Mouse (Mus musculus): ENCODE results near the gene Asf1b. TPM values are rescaled to one million over a fixed set of nuclear protein-coding genes. Genes with fewer than 3 reads are reported as not detected.

The Asf1b gene
- polyA plus RNA-seq, 1 experiment, result 3.6 TPM

GRCm38 (mm10) chr8:83916015-83916414 is 39.3 kb upstream of the Asf1b start:
- Histone ChIP-seq H3K36me3 (ENCODE audit: control insufficient read depth, insufficient read depth, low read length) (no peaks in the 10 kb centered on the region), H3K4me3 (ENCODE audit: insufficient read depth, low read depth, low read length) (no peak overlapping the region), H3K27ac (ENCODE audit: insufficient read depth, low read depth, low read length) (no peak overlapping the region), H3K4me1 (ENCODE audit: control insufficient read depth, insufficient read depth, low read length) (no peaks in the 10 kb centered on the region), H3K27me3 (replicated peaks; ENCODE audit: control insufficient read depth, insufficient read depth, low read length) (no peaks in the 10 kb centered on the region)
- no peak for DNase-seq
- TF ChIP-seq CTCF (conservative IDR thresholded peaks at IDR 0.05; ENCODE audit: insufficient read depth, insufficient read length, low read depth, low read length), result no peak
- no peak for TF ChIP-seq POLR2A (IDR thresholded peaks at IDR 0.05; ENCODE audit: low read depth, low read length)
- WGBS, result 72% methylated on average over 5 of the region's 5 CpGs

GRCm38 (mm10) chr8:83917566-83917965 is 37.7 kb upstream of the Asf1b start:
- DNase-seq, result no peak
- no peak overlapping the region for H3K4me3 ChIP-seq (ENCODE audit: insufficient read depth, low read depth, low read length)
- no peaks in the 10 kb centered on the region for H3K4me1 ChIP-seq (ENCODE audit: control insufficient read depth, insufficient read depth, low read length)
- no peaks in the 10 kb centered on the region for H3K36me3 ChIP-seq (ENCODE audit: control insufficient read depth, insufficient read depth, low read length)
- H3K27ac ChIP-seq (ENCODE audit: insufficient read depth, low read depth, low read length), result no peak overlapping the region
- 79% methylated on average over 6 of the region's 6 CpGs for WGBS
- no peaks in the 10 kb centered on the region for H3K27me3 ChIP-seq (replicated peaks; ENCODE audit: control insufficient read depth, insufficient read depth, low read length)
- no peak for TF ChIP-seq CTCF (conservative IDR thresholded peaks at IDR 0.05; ENCODE audit: insufficient read depth, insufficient read length, low read depth, low read length)

GRCm38 (mm10) chr8:83921558-83921957 is 33.7 kb upstream of the Asf1b start:
- Histone ChIP-seq H3K4me1 (ENCODE audit: control insufficient read depth, insufficient read depth, low read length) (peaks cover 17% of the 10 kb centered on the region), H3K4me3 (ENCODE audit: insufficient read depth, low read depth, low read length) (no peak overlapping the region), H3K36me3 (ENCODE audit: control insufficient read depth, insufficient read depth, low read length) (no peaks in the 10 kb centered on the region), H3K27ac (ENCODE audit: insufficient read depth, low read depth, low read length) (no peak overlapping the region), H3K27me3 (replicated peaks; ENCODE audit: control insufficient read depth, insufficient read depth, low read length) (no peaks in the 10 kb centered on the region)
- 78% methylated on average over 3 of the region's 3 CpGs for WGBS
- DNase-seq, result peak; percentile 78
- no peak for TF ChIP-seq POLR2A (IDR thresholded peaks at IDR 0.05; ENCODE audit: low read depth, low read length)
- TF ChIP-seq CTCF (conservative IDR thresholded peaks at IDR 0.05; ENCODE audit: insufficient read depth, insufficient read length, low read depth, low read length), result peak; percentile 61

GRCm38 (mm10) chr8:83922727-83923126 is 32.6 kb upstream of the Asf1b start:
- WGBS, result 66% methylated on average over 8 of the region's 8 CpGs
- Histone ChIP-seq H3K4me1 (ENCODE audit: control insufficient read depth, insufficient read depth, low read length) (peaks cover 17% of the 10 kb centered on the region), H3K4me3 (ENCODE audit: insufficient read depth, low read depth, low read length) (no peak overlapping the region), H3K27me3 (replicated peaks; ENCODE audit: control insufficient read depth, insufficient read depth, low read length) (no peaks in the 10 kb centered on the region), H3K36me3 (ENCODE audit: control insufficient read depth, insufficient read depth, low read length) (no peaks in the 10 kb centered on the region), H3K27ac (ENCODE audit: insufficient read depth, low read depth, low read length) (peak overlapping the region; percentile 34; the same call in 1 of the 2 replicates)
- TF ChIP-seq CTCF (conservative IDR thresholded peaks at IDR 0.05; ENCODE audit: insufficient read depth, insufficient read length, low read depth, low read length) (no peak), POLR2A (IDR thresholded peaks at IDR 0.05; ENCODE audit: low read depth, low read length) (no peak)
- peak; percentile 59 for DNase-seq

GRCm38 (mm10) chr8:83924585-83924984 is 30.7 kb upstream of the Asf1b start:
- Histone ChIP-seq H3K4me1 (ENCODE audit: control insufficient read depth, insufficient read depth, low read length) (peaks cover 17% of the 10 kb centered on the region), H3K36me3 (ENCODE audit: control insufficient read depth, insufficient read depth, low read length) (no peaks in the 10 kb centered on the region), H3K27me3 (replicated peaks; ENCODE audit: control insufficient read depth, insufficient read depth, low read length) (no peaks in the 10 kb centered on the region), H3K27ac (ENCODE audit: insufficient read depth, low read depth, low read length) (peak overlapping the region; percentile 76), H3K4me3 (ENCODE audit: insufficient read depth, low read depth, low read length) (no peak overlapping the region)
- 73% methylated on average over 5 of the region's 5 CpGs for WGBS
- TF ChIP-seq CTCF (conservative IDR thresholded peaks at IDR 0.05; ENCODE audit: insufficient read depth, insufficient read length, low read depth, low read length) (no peak), POLR2A (IDR thresholded peaks at IDR 0.05; ENCODE audit: low read depth, low read length) (no peak)
- DNase-seq, result peak; percentile 81

GRCm38 (mm10) chr8:83926266-83926665 is 29.0 kb upstream of the Asf1b start:
- peak; percentile 31 for DNase-seq

GRCm38 (mm10) chr8:83934222-83934621 is 21.1 kb upstream of the Asf1b start:
- Histone ChIP-seq H3K27ac (ENCODE audit: insufficient read depth, low read depth, low read length) (no peak overlapping the region), H3K4me1 (ENCODE audit: control insufficient read depth, insufficient read depth, low read length) (no peaks in the 10 kb centered on the region), H3K36me3 (ENCODE audit: control insufficient read depth, insufficient read depth, low read length) (no peaks in the 10 kb centered on the region; the same call in 1 of the 2 replicates), H3K4me3 (ENCODE audit: insufficient read depth, low read depth, low read length) (no peak overlapping the region), H3K27me3 (replicated peaks; ENCODE audit: control insufficient read depth, insufficient read depth, low read length) (no peaks in the 10 kb centered on the region)
- 85% methylated on average over 5 of the region's 5 CpGs for WGBS
- DNase-seq, result no peak
- TF ChIP-seq CTCF (conservative IDR thresholded peaks at IDR 0.05; ENCODE audit: insufficient read depth, insufficient read length, low read depth, low read length) (no peak), POLR2A (IDR thresholded peaks at IDR 0.05; ENCODE audit: low read depth, low read length) (no peak)

More at GRCm38 (mm10) chr8:83926266-83926665, 29.0 kb upstream of the Asf1b start:
- Histone ChIP-seq H3K4me3 (ENCODE audit: insufficient read depth, low read depth, low read length) (no peak overlapping the region), H3K27me3 (replicated peaks; ENCODE audit: control insufficient read depth, insufficient read depth, low read length) (no peaks in the 10 kb centered on the region), H3K36me3 (ENCODE audit: control insufficient read depth, insufficient read depth, low read length) (no peaks in the 10 kb centered on the region), H3K27ac (ENCODE audit: insufficient read depth, low read depth, low read length) (no peak overlapping the region), H3K4me1 (ENCODE audit: control insufficient read depth, insufficient read depth, low read length) (peaks cover 17% of the 10 kb centered on the region)
- TF ChIP-seq POLR2A (IDR thresholded peaks at IDR 0.05; ENCODE audit: low read depth, low read length) (no peak), CTCF (conservative IDR thresholded peaks at IDR 0.05; ENCODE audit: insufficient read depth, insufficient read length, low read depth, low read length) (no peak)
- WGBS, result 31% methylated on average over 7 of the region's 7 CpGs

Measured in kidney, adult 2 months (tissue).